Mouse (Mus musculus) adrenal gland, postnatal 4 days (tissue): ENCODE measurements around the gene Snx18. TPM values are rescaled to one million over a fixed set of nuclear protein-coding genes. Genes with fewer than 3 reads are reported as not detected.

Experiments used
- DNase-seq, 2 experiments: peaks; one replicate each; pipeline ENCODE4 v3.0.0; 2021 to 2022; ENCODE audit warnings: low spot score in 2 of 2, mixed read lengths in 2 of 2
- total RNA-seq, 2 experiments: library from RNA; stranded (reverse); gene quantifications; 2 replicates each; pipeline ENCODE4 v1.2.3; 2021

Gene Snx18
- total RNA-seq, 2 experiments from 2014 or later: 34.6 to 34.8 TPM

DNA sequence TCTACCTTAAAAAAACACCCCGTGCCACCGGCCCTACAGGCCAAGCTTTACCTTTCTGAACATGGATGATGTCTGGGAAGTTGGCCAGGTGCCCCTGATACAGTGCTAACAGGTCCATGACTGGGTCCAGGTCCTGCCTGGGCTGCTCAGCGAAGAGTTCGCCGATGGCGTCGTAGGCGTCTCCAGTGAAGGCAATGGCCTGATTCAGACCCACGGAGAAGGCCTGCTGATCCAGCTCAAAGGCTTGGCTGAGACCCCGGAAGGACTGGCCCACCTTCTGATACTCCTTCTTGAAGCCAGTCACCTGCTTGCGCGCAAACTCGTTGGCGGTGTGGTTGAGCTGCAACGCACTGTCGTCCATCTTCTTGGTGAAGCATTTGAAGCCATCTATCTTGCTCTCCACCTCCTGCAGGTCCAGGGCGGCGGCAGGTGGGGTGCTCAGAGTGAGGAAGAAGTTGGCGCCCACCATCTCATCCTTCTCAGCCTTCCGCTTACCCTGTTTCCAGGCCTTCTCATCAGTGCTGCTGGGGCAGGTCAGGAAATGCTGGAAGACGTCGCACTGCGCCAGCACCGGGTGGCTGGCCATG is 1.5 kb downstream of the Snx18 start:
- no peak for DNase-seq

DNA sequence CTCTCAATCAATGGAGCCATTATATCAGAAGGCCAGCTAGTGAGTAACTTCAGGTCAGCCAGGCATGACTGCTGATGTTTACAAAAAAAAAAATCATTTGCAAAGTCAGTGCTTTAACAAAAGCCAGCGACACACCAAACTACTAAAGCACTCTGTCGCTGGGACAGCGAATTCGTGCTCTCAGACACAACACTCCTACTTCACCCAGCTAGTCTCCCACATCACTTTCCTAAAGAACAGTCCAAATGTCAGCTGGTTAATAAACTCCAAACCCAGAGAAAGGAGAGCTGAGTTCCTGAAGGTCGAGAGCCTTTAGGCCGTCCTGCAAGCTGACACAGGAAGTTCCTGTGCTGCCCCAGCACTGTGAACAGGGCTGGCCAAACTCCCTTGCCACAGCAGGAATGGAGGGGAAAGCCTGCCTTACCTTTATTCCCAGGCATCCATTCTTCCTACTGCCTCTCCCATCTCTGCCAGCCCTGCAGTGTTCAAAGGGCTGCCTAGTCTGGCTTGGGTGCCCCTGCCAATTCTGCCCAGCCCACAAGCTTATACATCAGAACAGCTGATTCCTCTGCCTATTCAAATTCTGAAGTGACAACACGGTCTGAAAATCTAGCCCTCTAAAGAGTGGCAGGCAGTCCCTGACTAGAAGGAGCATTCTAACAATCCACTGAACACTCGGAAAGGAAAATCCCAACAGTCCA is 2.2 kb downstream of the Snx18 start:
- DNase-seq: no peak

DNA sequence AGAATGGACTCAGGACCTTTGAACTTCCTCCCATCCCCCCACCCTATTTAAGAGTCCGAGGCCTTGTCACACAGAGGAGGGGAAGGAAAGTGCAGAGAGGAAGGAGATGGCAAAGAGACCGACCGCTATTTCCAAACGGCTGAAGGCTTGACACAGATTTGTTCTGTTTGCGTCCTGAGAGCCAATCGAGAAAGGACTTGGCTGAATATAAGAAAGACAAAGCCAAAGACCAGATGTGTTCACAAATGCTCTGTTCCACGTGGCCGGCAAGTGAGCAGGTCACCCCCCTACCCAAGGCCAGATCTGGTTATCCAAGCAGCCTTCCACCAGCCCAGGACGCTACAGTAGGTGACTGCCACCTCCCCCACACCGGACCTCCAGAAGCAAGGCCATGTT is 2.8 kb downstream of the Snx18 start:
- DNase-seq: no peak

DNA sequence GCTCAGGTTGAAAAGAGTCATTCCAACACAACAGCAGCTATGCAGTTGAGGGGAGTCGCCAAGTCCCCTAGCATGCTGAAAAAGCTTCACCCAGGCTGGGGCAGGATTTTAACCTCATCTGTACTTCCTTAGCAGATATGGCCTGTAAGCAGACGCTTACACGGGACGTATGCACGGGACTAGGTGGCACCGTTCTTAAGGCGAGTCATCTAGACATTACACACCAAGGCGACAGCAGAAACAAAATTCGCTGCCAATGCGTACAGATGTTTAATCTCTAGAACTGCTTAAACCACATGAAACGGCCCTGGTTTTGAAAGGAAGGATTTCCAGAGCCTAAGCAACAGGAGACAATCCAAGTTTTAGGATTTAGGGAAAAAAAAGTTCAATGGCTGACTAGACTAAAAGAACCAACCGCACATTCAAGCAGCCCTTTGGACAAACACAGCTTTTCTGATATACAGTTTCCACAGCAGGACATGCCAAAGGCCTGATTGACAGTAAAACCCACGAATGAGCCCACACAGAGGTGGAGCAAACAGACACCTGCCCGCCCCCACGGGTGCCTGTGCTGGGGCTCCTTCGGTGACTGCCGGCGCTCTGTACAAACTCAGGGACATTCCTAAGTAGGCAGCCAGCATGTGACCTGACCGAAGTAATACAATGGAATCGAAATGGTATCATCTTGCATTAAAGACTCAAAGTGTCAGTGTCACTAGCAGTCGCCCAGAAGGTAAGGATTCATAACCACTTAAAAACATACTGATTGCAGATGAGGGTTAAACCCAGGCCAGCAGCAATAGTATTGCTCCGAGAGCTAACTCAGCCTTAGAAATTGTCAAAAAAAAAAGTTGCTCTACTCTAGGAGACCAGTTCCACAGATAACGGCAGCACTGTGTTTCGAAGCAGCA is 3.5 kb downstream of the Snx18 start:
- DNase-seq: peak in 1 of 2 experiments; percentile 61

DNA sequence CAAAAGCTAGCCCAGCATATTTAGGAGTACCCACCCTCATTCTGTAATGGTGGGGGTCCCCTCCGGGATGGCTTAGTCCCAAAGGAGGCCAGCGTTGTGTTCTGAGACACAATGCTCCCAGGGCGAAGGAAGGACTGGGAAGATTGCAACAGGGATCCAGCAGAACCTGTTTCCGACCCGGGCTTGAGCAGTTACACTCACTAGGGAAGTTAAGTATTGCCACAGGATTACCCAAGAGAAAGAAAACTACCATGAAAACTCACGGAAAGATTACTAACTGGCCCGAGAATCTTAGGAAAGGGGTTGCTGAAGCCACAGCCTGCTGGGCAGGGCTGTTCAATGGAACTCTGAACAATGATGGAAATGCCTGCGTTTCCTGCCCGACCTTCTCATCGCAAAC is 4.5 kb downstream of the Snx18 start:
- DNase-seq: no peak

DNA sequence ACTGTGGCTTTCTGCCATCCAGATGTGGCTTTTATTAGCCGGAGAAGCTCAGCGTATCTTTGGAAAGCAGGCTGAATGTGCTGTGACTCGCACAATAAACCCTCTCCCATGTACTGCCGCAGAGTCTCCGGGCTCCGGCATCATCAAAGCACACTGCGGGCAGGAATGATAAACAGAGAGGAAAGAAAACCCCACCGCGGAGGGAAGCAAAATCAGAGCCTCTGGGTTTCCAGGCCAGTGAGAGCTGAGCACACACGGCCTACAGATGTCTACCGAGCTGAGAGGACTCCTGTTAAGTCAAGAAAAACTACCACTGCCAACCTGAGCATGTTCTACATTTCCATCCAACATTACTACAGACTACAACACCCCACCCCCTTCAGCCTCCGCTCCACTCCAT is 5.0 kb downstream of the Snx18 start:
- DNase-seq: no peak

DNA sequence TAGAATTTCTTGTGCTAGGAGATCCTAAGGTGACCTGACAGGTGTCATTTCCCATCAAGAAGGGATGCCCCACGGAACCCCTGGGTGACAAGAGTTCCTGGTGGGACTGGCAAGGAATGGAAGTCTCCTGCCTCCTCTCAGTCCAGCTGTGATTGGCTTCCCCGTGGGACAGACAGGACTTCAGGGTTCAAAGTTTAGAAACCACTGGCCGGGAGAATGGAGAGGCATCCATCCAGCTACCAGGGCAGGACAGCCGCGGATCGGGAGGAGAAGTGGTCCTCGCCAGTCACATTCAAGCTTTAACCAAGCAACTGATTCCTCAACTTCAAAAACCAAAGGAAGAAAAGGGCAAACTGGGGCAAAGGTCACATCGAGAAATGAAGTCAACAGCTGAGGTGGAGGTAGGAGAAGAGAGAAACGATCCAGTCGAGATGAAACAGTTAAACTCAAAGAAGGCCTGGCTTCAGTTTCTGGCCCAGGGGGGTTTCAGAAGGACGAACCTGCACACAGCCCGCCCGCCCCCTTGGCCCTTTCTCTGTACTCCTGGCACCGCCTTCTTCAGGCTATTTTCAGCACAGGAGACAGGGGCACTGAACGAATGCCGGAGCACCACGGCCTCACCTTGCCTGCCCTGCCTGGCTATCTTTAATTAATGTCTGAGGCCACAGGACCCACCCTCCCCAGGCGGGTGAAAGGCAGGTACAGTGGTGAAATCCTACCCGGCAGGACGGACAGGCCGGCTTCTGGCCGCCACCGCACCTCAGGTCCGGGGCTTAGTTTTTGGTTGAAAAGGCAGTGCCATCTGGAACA is 6.0 kb downstream of the Snx18 start:
- no peak for DNase-seq

DNA sequence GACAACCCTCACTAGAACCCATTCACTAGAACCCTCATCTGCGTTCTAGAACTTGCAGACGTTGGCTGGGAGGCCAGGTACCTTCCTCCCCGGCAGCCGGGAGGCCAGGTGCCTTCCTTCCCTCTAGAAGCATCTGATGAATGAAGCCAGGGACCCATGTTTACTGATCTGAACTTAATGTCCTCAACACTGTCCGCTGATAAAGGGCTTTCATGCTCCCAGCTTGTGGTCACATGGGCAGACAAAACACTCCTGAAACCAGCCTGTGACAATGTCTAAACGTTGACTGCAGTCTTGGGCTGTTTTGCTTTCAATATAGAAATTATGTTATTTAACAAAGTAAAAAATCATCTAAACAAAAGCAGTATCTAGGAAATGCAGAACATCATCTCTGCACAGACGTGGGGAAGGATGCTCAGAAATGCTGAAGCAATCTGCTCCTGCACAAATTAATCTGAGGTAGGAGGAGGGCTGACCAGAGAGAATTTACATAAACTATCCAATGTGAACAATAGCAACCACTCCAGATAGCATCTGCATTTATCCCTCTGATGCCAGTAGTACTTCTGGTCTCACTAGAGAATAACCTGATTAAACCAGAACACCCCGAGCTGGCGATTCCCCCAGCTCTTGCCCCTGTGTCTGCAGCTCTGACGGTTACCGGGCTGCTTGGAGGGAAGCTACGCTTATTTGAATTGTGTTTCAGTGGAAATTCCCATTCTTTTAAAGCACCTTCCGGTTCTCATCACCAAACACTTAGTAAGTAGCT is 7.4 kb downstream of the Snx18 start:
- DNase-seq: no peak

DNA sequence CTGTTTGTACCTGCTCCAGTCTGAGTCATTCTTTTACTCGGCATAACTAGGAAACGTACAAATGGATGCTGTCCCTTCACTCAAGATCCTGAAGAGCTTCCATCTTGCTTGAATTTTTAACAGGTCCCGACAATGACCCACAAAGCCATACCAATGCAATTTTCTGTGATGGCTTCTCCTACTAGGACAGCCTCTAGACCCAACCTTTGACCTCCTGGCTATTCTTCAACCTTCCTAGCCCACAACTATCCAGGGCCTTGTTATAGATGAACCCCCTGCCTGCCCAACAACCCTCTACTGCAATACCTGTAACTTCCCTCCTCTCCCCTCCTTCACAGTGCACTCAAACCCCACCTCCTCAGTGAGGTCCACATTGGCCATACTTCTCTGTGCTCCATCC is 8.9 kb downstream of the Snx18 start:
- no peak for DNase-seq

DNA sequence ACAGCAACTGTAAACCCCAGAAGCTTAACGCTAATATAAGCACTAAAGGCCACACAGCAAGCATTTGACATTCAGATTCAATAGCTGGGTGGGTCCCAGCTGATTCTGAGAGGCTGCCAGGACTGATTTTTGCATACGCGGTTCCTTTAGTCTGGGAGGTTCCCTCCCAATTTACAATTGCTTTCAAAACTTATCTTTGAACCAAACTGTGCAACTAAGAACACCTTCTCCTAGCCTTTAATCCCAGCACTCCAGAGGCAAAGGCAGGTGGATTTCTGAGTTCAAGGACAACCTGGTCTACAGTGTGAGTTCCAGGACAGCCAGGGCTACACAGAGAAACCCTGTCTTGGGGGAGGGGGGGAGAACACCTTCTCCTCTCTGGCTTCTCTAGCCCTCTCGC is 10.5 kb downstream of the Snx18 start:
- DNase-seq: no peak

DNA sequence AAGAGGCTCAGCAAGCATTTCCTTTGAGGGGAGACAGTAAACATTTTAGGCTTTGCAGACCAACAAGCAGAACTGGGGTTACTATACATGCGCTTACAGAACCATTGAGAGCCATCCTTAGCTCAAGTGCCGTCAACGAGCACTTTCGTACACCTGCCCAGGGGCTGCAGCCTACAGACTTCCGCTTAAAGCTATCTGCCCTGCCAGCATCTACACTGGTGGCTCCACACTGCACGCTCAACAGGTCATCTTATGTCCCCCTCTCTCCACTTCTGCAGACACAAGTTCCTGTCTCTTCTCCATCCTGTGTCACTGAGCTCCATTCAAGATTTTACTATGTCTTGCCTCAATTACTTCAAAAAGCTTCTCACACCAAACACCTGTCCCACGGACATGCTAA is 11.0 kb downstream of the Snx18 start:
- DNase-seq: no peak

DNA sequence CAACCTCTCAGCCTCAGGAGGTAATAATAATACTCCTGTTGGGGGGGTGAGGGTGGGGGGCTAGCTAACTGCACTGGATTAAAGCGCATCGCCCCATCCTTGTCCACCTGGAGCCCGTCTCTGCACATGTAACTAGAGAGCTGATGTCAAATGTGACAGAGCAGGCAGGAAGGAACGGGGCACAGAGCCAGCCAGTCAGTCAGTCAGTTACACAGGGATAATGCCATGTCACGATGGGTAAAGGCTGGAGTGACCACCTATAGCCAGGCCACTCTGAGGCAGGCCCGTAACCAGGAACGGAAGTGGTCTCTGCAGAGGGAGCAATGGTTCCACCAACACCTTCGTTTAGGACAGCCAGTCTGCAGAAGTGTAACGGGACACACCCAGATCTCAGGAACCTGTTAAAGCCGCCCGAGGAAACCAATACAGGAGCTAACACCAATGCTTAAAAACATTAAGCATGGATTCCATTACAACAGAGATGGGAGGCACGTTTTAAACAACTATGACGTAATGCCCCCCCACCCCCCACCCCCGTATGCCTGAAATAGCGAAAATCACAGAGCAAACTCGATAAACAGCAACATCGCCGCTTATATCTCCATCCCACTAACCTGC is 11.5 kb downstream of the Snx18 start:
- no peak for DNase-seq

DNA sequence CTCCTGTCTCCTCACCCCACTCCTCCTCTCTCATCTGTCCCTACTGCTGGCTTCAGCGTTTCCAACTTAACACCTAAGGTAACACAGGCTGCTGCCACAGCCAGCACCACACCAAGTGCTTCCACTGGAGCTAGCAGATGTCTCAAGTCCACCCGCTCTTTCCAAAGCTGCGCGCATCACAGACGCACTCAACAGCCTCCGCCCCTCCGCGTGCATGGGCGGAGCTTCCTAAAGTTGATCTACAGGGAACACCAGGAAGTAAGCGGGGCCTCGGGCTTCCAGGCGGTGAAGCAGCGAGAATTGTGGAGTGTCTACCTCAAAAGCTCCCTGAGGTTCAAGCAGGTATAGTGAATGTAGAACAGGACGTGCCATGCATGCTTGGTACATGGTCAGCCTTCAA is 12.2 kb downstream of the Snx18 start:
- no peak for DNase-seq

DNA sequence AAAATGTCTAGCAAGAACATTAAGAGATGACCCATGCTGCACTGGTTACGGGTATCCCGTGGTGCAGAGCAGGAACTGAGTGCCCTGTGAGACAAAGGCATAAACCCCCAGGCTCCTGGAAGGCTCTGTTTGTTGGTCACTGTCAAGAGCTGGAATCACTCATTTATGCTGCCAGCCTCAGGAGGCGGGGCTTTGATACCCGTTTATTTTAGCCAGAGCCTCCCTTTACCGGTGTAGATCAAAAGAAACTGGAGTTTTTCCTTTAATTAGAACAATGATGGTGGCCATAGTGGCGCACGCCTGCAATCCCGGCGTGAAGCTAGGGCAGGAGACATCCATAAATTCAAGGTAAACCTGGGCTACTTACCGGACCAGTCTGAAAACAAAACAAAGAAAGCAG is 12.7 kb downstream of the Snx18 start:
- no peak for DNase-seq

DNA sequence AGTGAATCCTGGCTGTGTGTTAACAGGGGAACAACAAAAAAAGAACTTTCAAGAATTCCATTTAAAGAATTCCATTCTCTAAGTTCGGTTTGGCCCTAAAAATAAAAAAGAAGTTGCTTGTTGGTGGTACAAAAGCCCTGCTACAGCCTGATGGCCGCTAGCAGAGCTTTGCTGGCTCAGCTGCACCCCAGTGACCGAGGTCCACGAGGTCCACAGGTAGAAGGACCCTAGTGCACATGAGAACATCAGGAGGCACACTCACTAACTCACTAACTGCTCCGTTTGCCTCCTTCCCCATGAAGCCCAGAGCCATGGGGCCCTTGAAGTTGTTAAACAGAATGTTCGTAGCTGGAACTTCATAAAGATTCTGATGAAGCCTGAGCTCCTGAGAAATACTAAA is 14.0 kb downstream of the Snx18 start:
- DNase-seq: no peak

DNA sequence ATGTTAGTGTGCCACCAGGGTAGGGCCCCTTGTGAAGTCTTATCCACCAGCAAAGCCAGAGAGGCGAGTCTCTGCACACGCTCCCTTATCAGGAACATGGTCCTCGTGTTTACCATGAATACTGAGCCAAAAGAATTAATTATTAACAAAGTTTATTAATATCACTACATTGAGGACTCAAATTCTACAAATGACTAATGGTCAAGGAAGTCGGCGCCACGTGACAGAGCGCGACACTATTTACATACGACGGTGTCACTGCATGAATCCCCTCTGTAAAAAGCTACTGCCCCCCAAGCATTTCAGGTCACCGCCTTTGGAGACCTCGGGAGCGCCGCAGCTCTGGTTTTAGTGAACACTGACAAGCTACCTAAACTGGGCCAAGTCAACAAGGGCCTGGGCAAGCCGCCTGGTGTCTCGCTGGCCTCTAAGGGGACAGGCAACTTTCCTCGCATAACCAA is 15.5 kb downstream of the Snx18 start:
- DNase-seq: no peak

DNA sequence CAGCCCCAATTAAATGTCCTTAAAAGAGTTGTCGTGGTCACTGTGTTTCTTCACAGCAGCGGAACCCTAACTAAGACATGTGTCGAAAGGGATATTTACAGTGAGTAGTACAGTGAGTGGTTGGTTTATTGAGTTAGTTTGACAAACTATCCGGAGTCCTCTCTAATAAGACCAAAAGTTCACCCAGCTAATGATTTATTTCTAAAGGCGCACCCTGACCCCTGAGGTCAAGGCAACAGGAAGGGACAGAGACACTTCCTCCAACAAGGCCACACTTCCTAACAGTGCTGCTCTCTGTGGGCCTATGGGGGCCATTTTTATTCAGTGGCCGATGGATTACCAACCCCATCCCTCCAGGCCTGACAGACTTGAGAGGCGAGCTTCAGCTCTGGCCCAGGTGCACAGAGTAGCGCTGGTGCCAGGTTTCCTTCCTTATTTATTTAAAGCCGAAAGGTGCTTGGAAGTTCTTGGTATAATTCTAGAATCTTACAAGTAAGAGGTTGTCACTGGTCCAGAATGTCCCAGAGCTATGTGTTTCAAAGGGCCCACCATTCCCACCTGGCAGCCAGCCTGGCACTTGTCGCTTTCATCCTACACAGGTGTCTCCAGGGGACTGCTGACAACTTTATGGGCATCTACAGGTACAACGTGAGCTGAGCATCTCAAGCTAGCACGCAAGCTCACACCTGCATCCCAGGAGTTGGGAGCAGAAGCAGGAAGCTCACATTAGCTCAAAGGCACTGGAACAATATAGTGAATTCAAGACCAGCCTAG is 16.3 kb downstream of the Snx18 start:
- DNase-seq: no peak

DNA sequence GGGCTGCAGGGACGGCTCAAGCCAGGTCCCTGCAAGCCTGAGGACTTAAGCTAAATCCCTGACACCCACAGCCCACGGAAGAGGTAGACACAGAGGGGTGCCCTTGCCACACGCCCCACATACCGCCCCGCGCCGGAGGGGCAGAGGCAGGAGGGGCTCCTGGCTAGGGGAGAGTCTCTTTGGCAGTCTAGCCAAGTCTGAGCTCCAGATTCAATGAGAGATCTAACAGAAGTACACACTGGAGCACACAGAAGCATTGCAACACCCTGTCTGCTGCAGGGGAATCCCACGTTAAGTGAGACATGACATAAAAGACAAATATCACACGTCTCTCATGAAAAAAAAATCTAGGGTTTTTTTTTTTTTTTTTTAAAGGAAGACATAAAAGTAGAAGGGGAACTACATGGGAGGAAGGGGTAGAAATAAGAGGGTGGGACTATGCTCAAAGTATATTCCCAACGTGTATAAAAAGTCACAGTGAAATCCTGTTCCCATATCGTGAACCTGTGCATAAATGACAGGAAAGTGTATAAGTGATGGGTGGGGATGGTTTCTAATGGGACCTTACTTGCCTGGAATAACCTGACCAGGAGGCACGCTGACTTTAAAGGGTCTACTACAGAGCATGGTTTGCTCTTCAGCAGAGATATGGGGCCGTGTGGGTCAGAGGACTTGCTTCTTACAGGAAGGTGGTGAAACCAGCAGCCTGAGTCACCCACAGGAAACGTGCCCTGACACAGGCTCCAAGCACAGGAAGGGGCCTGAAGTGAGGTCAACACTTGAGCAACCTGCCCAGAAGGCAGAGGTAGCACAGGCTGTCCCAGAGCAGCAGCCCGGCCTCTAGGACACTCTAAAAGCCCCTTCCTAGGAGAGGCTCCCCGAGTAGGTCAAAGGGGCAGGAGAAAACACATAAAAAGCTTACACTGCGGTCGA is 17.6 kb downstream of the Snx18 start:
- DNase-seq: no peak
